Mouse (Mus musculus) forebrain, embryonic 13.5 days (tissue): ENCODE measurements at regions not wholly inside any gene's neighbourhood (a gene's known extent, or its start where the extent isn't known, plus 50 kb on each side); places are given as distances from the start of the nearest gene placed in this dataset.

Experiments
- ATAC-seq: fragments of 200-750 bp; cut with Nextera tagmentation; 2 replicates; pipeline ENCODE4 v1.8.0; 2017
- H3K27ac ChIP-seq: fragments of 300-500 bp; sonication (generic); 2 replicates; pipeline ENCODE4 v1.5.1; 2015; ENCODE audit warnings: inconsistent platforms, mild to moderate bottlenecking, moderate library complexity
- H3K27me3 ChIP-seq: fragments of 300-500 bp; sonication (generic); 2 replicates; pipeline ENCODE4 v1.6.1; 2015; ENCODE audit warnings: mild to moderate bottlenecking, inconsistent platforms
- H3K36me3 ChIP-seq: fragments of 300-500 bp; sonication (generic); 2 replicates; pipeline ENCODE4 v1.6.1; 2015; ENCODE audit warnings: mild to moderate bottlenecking, inconsistent platforms; ENCODE audit not compliant: poor library complexity, severe bottlenecking
- H3K4me1 ChIP-seq: fragments of 300-500 bp; sonication (generic); 2 replicates; pipeline ENCODE4 v1.6.1; 2015; ENCODE audit warnings: inconsistent platforms
- H3K4me2 ChIP-seq: fragments of 300-500 bp; sonication (generic); 2 replicates; pipeline ENCODE4 v1.6.1; 2015; ENCODE audit warnings: inconsistent platforms, mild to moderate bottlenecking, moderate library complexity
- H3K4me3 ChIP-seq: fragments of 300-500 bp; sonication (generic); 2 replicates; pipeline ENCODE4 v1.5.1; 2015; ENCODE audit warnings: mild to moderate bottlenecking, inconsistent platforms
- H3K9ac ChIP-seq: fragments of 300-500 bp; sonication (generic); 2 replicates; pipeline ENCODE4 v1.6.1; 2015; ENCODE audit warnings: mild to moderate bottlenecking, inconsistent platforms
- H3K9me3 ChIP-seq: fragments of 300-500 bp; sonication (generic); replicated peaks from 2 replicates; pipeline ENCODE4 v1.6.1; 2016; ENCODE audit warnings: inconsistent platforms
- WGBS: fragments of 180-500 bp; shearing (Covaris S2); methylation state at CpG from one replicate; pipeline ENCODE4 v1.1.7; 2015; 5-methylcytosine and 5-hydroxymethylcytosine counted together

GRCm38 (mm10) chr14:46067102-46067801 is 312.0 kb upstream of the Gm15217 start:
- H3K4me1 ChIP-seq, result no peaks in the 10 kb centered on the region
- no peak for ATAC-seq
- H3K36me3 ChIP-seq, result no peaks in the 10 kb centered on the region
- H3K4me2 ChIP-seq, result no peak overlapping the region
- no peak overlapping the region for H3K27ac ChIP-seq
- 82% methylated on average over 5 of the region's 5 CpGs for WGBS
- H3K9ac ChIP-seq, result no peak overlapping the region
- no peaks in the 10 kb centered on the region for H3K27me3 ChIP-seq
- H3K9me3 ChIP-seq, result no peaks in the 10 kb centered on the region
- H3K4me3 ChIP-seq, result no peak overlapping the region

- 89% methylated on average over 5 of the region's 5 CpGs for WGBS
These were observed 308.0 kb upstream of the Gm15217 start for GRCm38 (mm10) chr14:46071244-46071643.

GRCm38 (mm10) chr14:46076738-46077137 is 302.5 kb upstream of the Gm15217 start:
- no peak overlapping the region for H3K4me2 ChIP-seq
- ATAC-seq, result no peak
- no peaks in the 10 kb centered on the region for H3K27me3 ChIP-seq
- no peak overlapping the region for H3K9ac ChIP-seq
- no peaks in the 10 kb centered on the region for H3K36me3 ChIP-seq
- H3K4me1 ChIP-seq, result 0 out of 2 replicates have a peak, but pooled peaks cover 6% of the 10 kb centered on the region
- WGBS, result 91% methylated on average over 2 of the region's 2 CpGs
- H3K9me3 ChIP-seq, result no peaks in the 10 kb centered on the region
- H3K4me3 ChIP-seq, result no peak overlapping the region
- H3K27ac ChIP-seq, result no peak overlapping the region

More at GRCm38 (mm10) chr14:46071244-46071643, 308.0 kb upstream of the Gm15217 start:
- ATAC-seq, result no peak
- Histone ChIP-seq H3K27me3 (no peaks in the 10 kb centered on the region), H3K36me3 (no peaks in the 10 kb centered on the region), H3K27ac (no peak overlapping the region), H3K9ac (no peak overlapping the region), H3K4me3 (no peak overlapping the region), H3K4me1 (no peaks in the 10 kb centered on the region), H3K9me3 (no peaks in the 10 kb centered on the region), H3K4me2 (no peak overlapping the region)

GRCm38 (mm10) chr14:46077406-46078131 is 301.6 kb upstream of the Gm15217 start:
- Histone ChIP-seq H3K9me3 (no peaks in the 10 kb centered on the region), H3K27ac (no peak overlapping the region), H3K27me3 (no peaks in the 10 kb centered on the region), H3K4me2 (no peak overlapping the region), H3K9ac (no peak overlapping the region), H3K36me3 (no peaks in the 10 kb centered on the region), H3K4me1 (0 out of 2 replicates have a peak, but pooled peaks cover 6% of the 10 kb centered on the region), H3K4me3 (no peak overlapping the region)
- ATAC-seq, result peak; percentile 80; the same call in 1 of the 2 replicates
- WGBS, result 61% methylated on average over 11 of the region's 11 CpGs

- 95% methylated on average over 5 of the region's 5 CpGs for WGBS
These were observed 296.6 kb upstream of the Gm15217 start for GRCm38 (mm10) chr14:46082646-46083045.

GRCm38 (mm10) chr14:46088968-46089691 is 290.1 kb upstream of the Gm15217 start:
- H3K27me3 ChIP-seq, result no peaks in the 10 kb centered on the region
- H3K9me3 ChIP-seq, result no peaks in the 10 kb centered on the region
- H3K4me1 ChIP-seq, result no peaks in the 10 kb centered on the region
- H3K4me2 ChIP-seq, result no peak overlapping the region
- ATAC-seq, result no peak
- H3K36me3 ChIP-seq, result no peaks in the 10 kb centered on the region
- no peak overlapping the region for H3K4me3 ChIP-seq
- H3K27ac ChIP-seq, result no peak overlapping the region
- 86% methylated on average over 12 of the region's 12 CpGs for WGBS
- H3K9ac ChIP-seq, result no peak overlapping the region

More at GRCm38 (mm10) chr14:46082646-46083045, 296.6 kb upstream of the Gm15217 start:
- Histone ChIP-seq H3K9me3 (no peaks in the 10 kb centered on the region), H3K27me3 (no peaks in the 10 kb centered on the region), H3K36me3 (no peaks in the 10 kb centered on the region), H3K4me2 (no peak overlapping the region), H3K4me3 (no peak overlapping the region), H3K27ac (no peak overlapping the region), H3K4me1 (0 out of 2 replicates have a peak, but pooled peaks cover 2% of the 10 kb centered on the region), H3K9ac (no peak overlapping the region)
- ATAC-seq, result no peak

- H3K9me3 ChIP-seq, result no peaks in the 10 kb centered on the region
- no peak overlapping the region for H3K4me3 ChIP-seq
- no peaks in the 10 kb centered on the region for H3K4me1 ChIP-seq
- ATAC-seq, result no peak
- no peaks in the 10 kb centered on the region for H3K36me3 ChIP-seq
- H3K27me3 ChIP-seq, result no peaks in the 10 kb centered on the region
- no peak overlapping the region for H3K4me2 ChIP-seq
- H3K9ac ChIP-seq, result no peak overlapping the region
- no peak overlapping the region for H3K27ac ChIP-seq
- WGBS, result 94% methylated on average over 3 of the region's 3 CpGs
These were observed 263.3 kb upstream of the Gm15217 start for GRCm38 (mm10) chr14:46115950-46116349.

- Histone ChIP-seq H3K4me1 (no peaks in the 10 kb centered on the region), H3K4me2 (no peak overlapping the region), H3K4me3 (no peak overlapping the region), H3K9me3 (no peaks in the 10 kb centered on the region), H3K27me3 (no peaks in the 10 kb centered on the region), H3K27ac (no peak overlapping the region), H3K36me3 (no peaks in the 10 kb centered on the region), H3K9ac (no peak overlapping the region)
- ATAC-seq, result no peak
- 46% methylated on average over 1 of the region's 1 CpGs for WGBS
These were observed 252.7 kb upstream of the Gm15217 start for GRCm38 (mm10) chr14:46126541-46126940.

- ATAC-seq, result no peak
- no peaks in the 10 kb centered on the region for H3K9me3 ChIP-seq
- H3K4me3 ChIP-seq, result no peak overlapping the region
- no peak overlapping the region for H3K4me2 ChIP-seq
- no peak overlapping the region for H3K27ac ChIP-seq
- H3K36me3 ChIP-seq, result no peaks in the 10 kb centered on the region
- 73% methylated on average over 3 of the region's 3 CpGs for WGBS
- H3K27me3 ChIP-seq, result no peaks in the 10 kb centered on the region
- H3K4me1 ChIP-seq, result no peaks in the 10 kb centered on the region
- no peak overlapping the region for H3K9ac ChIP-seq
These were observed 249.5 kb upstream of the Gm15217 start for GRCm38 (mm10) chr14:46129762-46130161.

GRCm38 (mm10) chr14:46144175-46144574 is 235.0 kb upstream of the Gm15217 start:
- no peak for ATAC-seq
- Histone ChIP-seq H3K9ac (no peak overlapping the region), H3K27me3 (no peaks in the 10 kb centered on the region), H3K4me2 (no peak overlapping the region), H3K4me3 (no peak overlapping the region), H3K36me3 (no peaks in the 10 kb centered on the region), H3K27ac (no peak overlapping the region), H3K9me3 (no peaks in the 10 kb centered on the region), H3K4me1 (no peaks in the 10 kb centered on the region; the same call in 1 of the 2 replicates)
- 46% methylated on average over 4 of the region's 4 CpGs for WGBS

GRCm38 (mm10) chr14:46144707-46145106 is 234.5 kb upstream of the Gm15217 start:
- 32% methylated on average over 6 of the region's 6 CpGs for WGBS
- no peak overlapping the region for H3K4me2 ChIP-seq
- no peak overlapping the region for H3K27ac ChIP-seq
- no peak for ATAC-seq
- H3K27me3 ChIP-seq, result no peaks in the 10 kb centered on the region
- H3K9me3 ChIP-seq, result no peaks in the 10 kb centered on the region
- H3K4me1 ChIP-seq, result no peaks in the 10 kb centered on the region; the same call in 1 of the 2 replicates
- H3K4me3 ChIP-seq, result no peak overlapping the region
- no peak overlapping the region for H3K9ac ChIP-seq
- no peaks in the 10 kb centered on the region for H3K36me3 ChIP-seq

GRCm38 (mm10) chr14:46145584-46145983 is 233.6 kb upstream of the Gm15217 start:
- H3K36me3 ChIP-seq, result no peaks in the 10 kb centered on the region
- WGBS, result 36% methylated on average over 7 of the region's 7 CpGs
- no peaks in the 10 kb centered on the region for H3K9me3 ChIP-seq
- H3K9ac ChIP-seq, result no peak overlapping the region
- no peaks in the 10 kb centered on the region for H3K27me3 ChIP-seq
- H3K27ac ChIP-seq, result no peak overlapping the region
- H3K4me3 ChIP-seq, result no peak overlapping the region
- no peaks in the 10 kb centered on the region; the same call in 1 of the 2 replicates for H3K4me1 ChIP-seq
- peak; percentile 51; the same call in 1 of the 2 replicates for ATAC-seq
- H3K4me2 ChIP-seq, result no peak overlapping the region
